Comparison of ENCODE assay signal across 10 mouse cellular contexts in genomic region chr2:173587411-173587810, GRCm38 (mm10). TPM values are rescaled to one million over a fixed set of nuclear protein-coding genes. Genes with fewer than 3 reads are reported as not detected.
"Had no signal": no experiment of that assay in that cellular context is flagged by ENCODE, and none has a peak within 500 bp of the region (broad histone marks: within the 10 kb centered on the region; RNA-seq: fewer than 3 reads in every experiment).

No protein-coding gene starts in this region.

- H3K27ac ChIP-seq: stomach, embryonic 15.5 days had no signal

- H3K36me3 ChIP-seq: stomach, embryonic 15.5 days had no signal

- H3K9me3 ChIP-seq: neural tube, embryonic 15.5 days; stomach, embryonic 15.5 days had no signal

- H3K9ac ChIP-seq: neural tube, embryonic 15.5 days; stomach, embryonic 15.5 days had no signal

RNA-seq across cellular contexts. Expression of gene Ankrd60, which starts 9.2 kb away (rescaled TPM):
- total RNA-seq: neutrophil, adult 5-6 weeks had no signal
- polyA plus RNA-seq: neural tube, embryonic 14.5 days; neural tube, embryonic 15.5 days; small intestine, adult 2 months; spleen, adult 2 months; stomach, embryonic 14.5 days; stomach, embryonic 15.5 days; stomach, embryonic 16.5 days; stomach, postnatal 0 days; urinary bladder, adult 2 months had no signal
